In genomic region chr11:70652884-70653344, GRCm38 (mm10) we compare ENCODE assay signal across 8 mouse cellular contexts. TPM values are rescaled to one million over a fixed set of nuclear protein-coding genes. Genes with fewer than 3 reads are reported as not detected.
DNase-seq lines count a peak whose midpoint lies in the region; ATAC-seq and TF ChIP-seq lines count a peak whose summit lies in the region.

No protein-coding gene starts in this region.

- peak overlapping the region; percentile 91 for H3K4me3 ChIP-seq in kidney, postnatal 0 days (replicated peaks; ENCODE audit: low read depth, low read length)
- peak overlapping the region; percentile 64 for H3K4me3 ChIP-seq in embryonic facial prominence, embryonic 14.5 days (ENCODE audit: low read depth, low read length)
- peak overlapping the region; percentile 100 for H3K4me3 ChIP-seq in limb, embryonic 11.5 days (ENCODE audit: low read depth, low read length)
- peak overlapping the region; percentile 100 for H3K4me3 ChIP-seq in neural tube, embryonic 13.5 days

- H3K9me3 ChIP-seq in kidney, postnatal 0 days (replicated peaks; ENCODE audit: low read length), result no peaks in the 10 kb centered on the region
- H3K9me3 ChIP-seq in embryonic facial prominence, embryonic 14.5 days (ENCODE audit: control insufficient read depth, low read length), result no peaks in the 10 kb centered on the region
- H3K9me3 ChIP-seq in limb, embryonic 11.5 days (ENCODE audit: control insufficient read depth, low read length), result no peaks in the 10 kb centered on the region
- H3K9me3 ChIP-seq in neural tube, embryonic 13.5 days, result no peaks in the 10 kb centered on the region

- 30% methylated on average over 6 of the region's 6 CpGs for WGBS in kidney, postnatal 0 days
- WGBS in embryonic facial prominence, embryonic 14.5 days, result 36% methylated on average over 6 of the region's 6 CpGs
- WGBS in limb, embryonic 11.5 days, result 53% methylated on average over 6 of the region's 6 CpGs
- WGBS in neural tube, embryonic 13.5 days, result 62% methylated on average over 6 of the region's 6 CpGs

- H3K27ac ChIP-seq in kidney, postnatal 0 days, result peak overlapping the region; percentile 99
- H3K27ac ChIP-seq in embryonic facial prominence, embryonic 14.5 days (replicated peaks; ENCODE audit: low read depth, low read length), result peak overlapping the region; percentile 90
- H3K27ac ChIP-seq in limb, embryonic 11.5 days (replicated peaks; ENCODE audit: low read depth, low read length), result peak overlapping the region; percentile 97
- H3K27ac ChIP-seq in neural tube, embryonic 13.5 days (replicated peaks), result peak overlapping the region; percentile 98

- no peak for TF ChIP-seq CTCF in kidney, postnatal 0 days (IDR thresholded peaks at IDR 0.05; ENCODE audit: low read depth)

- peaks cover 29% of the 10 kb centered on the region for H3K4me1 ChIP-seq in kidney, postnatal 0 days (replicated peaks; ENCODE audit: insufficient read depth, low read length)
- peaks cover 31% of the 10 kb centered on the region for H3K4me1 ChIP-seq in embryonic facial prominence, embryonic 14.5 days (ENCODE audit: control insufficient read depth, insufficient read depth, low read length)
- H3K4me1 ChIP-seq in limb, embryonic 11.5 days (ENCODE audit: control insufficient read depth, insufficient read depth, low read length), result peaks cover 44% of the 10 kb centered on the region
- H3K4me1 ChIP-seq in neural tube, embryonic 13.5 days (replicated peaks), result peaks cover 69% of the 10 kb centered on the region

- H3K9ac ChIP-seq in kidney, postnatal 0 days (ENCODE audit: low read depth, low read length), result peak overlapping the region; percentile 98
- peak overlapping the region; percentile 92 for H3K9ac ChIP-seq in embryonic facial prominence, embryonic 14.5 days (ENCODE audit: low read depth, low read length)
- H3K9ac ChIP-seq in limb, embryonic 11.5 days (ENCODE audit: low read length), result peak overlapping the region; percentile 98
- H3K9ac ChIP-seq in neural tube, embryonic 13.5 days, result peak overlapping the region; percentile 98

- peaks cover 38% of the 10 kb centered on the region for H3K36me3 ChIP-seq in kidney, postnatal 0 days (ENCODE audit: insufficient read depth, low read length)
- peaks cover 49% of the 10 kb centered on the region for H3K36me3 ChIP-seq in embryonic facial prominence, embryonic 14.5 days (ENCODE audit: control insufficient read depth, insufficient read depth, low read length)
- H3K36me3 ChIP-seq in limb, embryonic 11.5 days (ENCODE audit: control insufficient read depth, insufficient read depth, low read length), result peaks cover 28% of the 10 kb centered on the region
- peaks cover 42% of the 10 kb centered on the region for H3K36me3 ChIP-seq in neural tube, embryonic 13.5 days

- no peaks in the 10 kb centered on the region for H3K27me3 ChIP-seq in kidney, postnatal 0 days (ENCODE audit: insufficient read depth, low read length)
- no peaks in the 10 kb centered on the region for H3K27me3 ChIP-seq in embryonic facial prominence, embryonic 14.5 days (replicated peaks; ENCODE audit: control insufficient read depth, insufficient read depth, low read length)
- H3K27me3 ChIP-seq in limb, embryonic 11.5 days (ENCODE audit: control insufficient read depth, insufficient read depth, low read length), result no peaks in the 10 kb centered on the region
- no peaks in the 10 kb centered on the region for H3K27me3 ChIP-seq in neural tube, embryonic 13.5 days

- no peak for ATAC-seq in kidney, postnatal 0 days (replicated peaks; ENCODE audit: low FRiP score, low read depth)
- ATAC-seq in embryonic facial prominence, embryonic 14.5 days (ENCODE audit: low read depth), result no peak
- ATAC-seq in limb, embryonic 11.5 days (ENCODE audit: insufficient number of reproducible peaks, low FRiP score, low TSS enrichment, low read depth), result no peak
- ATAC-seq in neural tube, embryonic 13.5 days (ENCODE audit: low read depth), result no peak
- no peak for ATAC-seq in megakaryocyte progenitor cell, adult 5-6 weeks (replicated peaks; ENCODE audit: poor library complexity)

- no peak for DNase-seq in kidney, postnatal 0 days (ENCODE audit: low spot score)
- DNase-seq in kidney, adult 9 months, result no peak
- DNase-seq in embryonic facial prominence, embryonic 14.5 days (ENCODE audit: low spot score), result no peak
- DNase-seq in limb, embryonic 11.5 days (ENCODE audit: low spot score), result no peak
- DNase-seq in kidney, adult 18-20 months, result no peak
- DNase-seq in cerebellum, adult 18-20 months, result no peak

- H3K4me2 ChIP-seq in kidney, postnatal 0 days (ENCODE audit: low read length), result peak overlapping the region; percentile 90
- peak overlapping the region; percentile 98 for H3K4me2 ChIP-seq in embryonic facial prominence, embryonic 14.5 days (ENCODE audit: low read depth, low read length)
- H3K4me2 ChIP-seq in limb, embryonic 11.5 days (ENCODE audit: low read depth, severe bottlenecking), result peak overlapping the region; percentile 96
- peak overlapping the region; percentile 92 for H3K4me2 ChIP-seq in neural tube, embryonic 13.5 days

RNA-seq across cellular contexts. Expression of gene Pfn1, which starts 1.5 kb away (rescaled TPM):
- 1,513 and 1,569 TPM in 2 replicates for polyA plus RNA-seq in kidney, postnatal 0 days (2015; fragmentation: Nextera tagmentation; extraction: Ambion mirVana)
- 1,605 and 1,712 TPM in 2 replicates for polyA plus RNA-seq in embryonic facial prominence, embryonic 14.5 days (2014; fragmentation: Nextera tagmentation; extraction: Ambion mirVana)
- polyA plus RNA-seq in limb, embryonic 11.5 days (2014; fragmentation: Nextera tagmentation; extraction: Ambion mirVana), result 2,040 and 2,092 TPM in 2 replicates
- 970 and 979 TPM in 2 replicates for polyA plus RNA-seq in neural tube, embryonic 13.5 days (2015; fragmentation: Nextera tagmentation; extraction: Ambion mirVana)
- 1,057 and 1,218 TPM in 2 replicates for total RNA-seq in megakaryocyte progenitor cell, adult 5-6 weeks (2015)
- 491 and 574 TPM in 2 replicates for total RNA-seq in megakaryocyte progenitor cell, adult 5-6 weeks (2017)

RNA-seq across cellular contexts. Expression of gene Eno3, which starts 4.1 kb away (rescaled TPM):
- polyA plus RNA-seq in kidney, postnatal 0 days (2015; fragmentation: Nextera tagmentation; extraction: Ambion mirVana), result 9.7 and 10.0 TPM in 2 replicates
- 165 and 289 TPM in 2 replicates for polyA plus RNA-seq in embryonic facial prominence, embryonic 14.5 days (2014; fragmentation: Nextera tagmentation; extraction: Ambion mirVana)
- 49.4 and 53.3 TPM in 2 replicates for polyA plus RNA-seq in limb, embryonic 11.5 days (2014; fragmentation: Nextera tagmentation; extraction: Ambion mirVana)
- polyA plus RNA-seq in neural tube, embryonic 13.5 days (2015; fragmentation: Nextera tagmentation; extraction: Ambion mirVana), result 9.4 and 14.9 TPM in 2 replicates
- total RNA-seq in megakaryocyte progenitor cell, adult 5-6 weeks (2015), result 4.1 and 6.2 TPM in 2 replicates
- total RNA-seq in megakaryocyte progenitor cell, adult 5-6 weeks (2017), result 7.2 and 9.5 TPM in 2 replicates

RNA-seq across cellular contexts. Expression of gene Slc25a11, which starts 5.6 kb away (rescaled TPM):
- 227 and 239 TPM in 2 replicates for polyA plus RNA-seq in kidney, postnatal 0 days (2015; fragmentation: Nextera tagmentation; extraction: Ambion mirVana)
- polyA plus RNA-seq in embryonic facial prominence, embryonic 14.5 days (2014; fragmentation: Nextera tagmentation; extraction: Ambion mirVana), result 147 and 165 TPM in 2 replicates
- polyA plus RNA-seq in limb, embryonic 11.5 days (2014; fragmentation: Nextera tagmentation; extraction: Ambion mirVana), result 141 and 148 TPM in 2 replicates
- 150 and 153 TPM in 2 replicates for polyA plus RNA-seq in neural tube, embryonic 13.5 days (2015; fragmentation: Nextera tagmentation; extraction: Ambion mirVana)
- total RNA-seq in megakaryocyte progenitor cell, adult 5-6 weeks (2015), result 59.5 and 73.9 TPM in 2 replicates
- 46.6 and 52.7 TPM in 2 replicates for total RNA-seq in megakaryocyte progenitor cell, adult 5-6 weeks (2017)

RNA-seq across cellular contexts. Expression of gene Rnf167, which starts 5.9 kb away (rescaled TPM):
- 109 and 113 TPM in 2 replicates for polyA plus RNA-seq in kidney, postnatal 0 days (2015; fragmentation: Nextera tagmentation; extraction: Ambion mirVana)
- 100 and 105 TPM in 2 replicates for polyA plus RNA-seq in embryonic facial prominence, embryonic 14.5 days (2014; fragmentation: Nextera tagmentation; extraction: Ambion mirVana)
- polyA plus RNA-seq in limb, embryonic 11.5 days (2014; fragmentation: Nextera tagmentation; extraction: Ambion mirVana), result 89.5 and 99.1 TPM in 2 replicates
- polyA plus RNA-seq in neural tube, embryonic 13.5 days (2015; fragmentation: Nextera tagmentation; extraction: Ambion mirVana), result 101 and 106 TPM in 2 replicates
- total RNA-seq in megakaryocyte progenitor cell, adult 5-6 weeks (2015), result 39.3 and 44.8 TPM in 2 replicates
- 30.7 and 37.4 TPM in 2 replicates for total RNA-seq in megakaryocyte progenitor cell, adult 5-6 weeks (2017)

RNA-seq across cellular contexts. Expression of gene Gp1ba, which starts 14.0 kb away (rescaled TPM):
- polyA plus RNA-seq in kidney, postnatal 0 days (2015; fragmentation: Nextera tagmentation; extraction: Ambion mirVana), result 0.16 and 0.19 TPM in 2 replicates
- 0.38 and 0.60 TPM in 2 replicates for polyA plus RNA-seq in embryonic facial prominence, embryonic 14.5 days (2014; fragmentation: Nextera tagmentation; extraction: Ambion mirVana)
- polyA plus RNA-seq in limb, embryonic 11.5 days (2014; fragmentation: Nextera tagmentation; extraction: Ambion mirVana), result 1.2 and 1.3 TPM in 2 replicates
- polyA plus RNA-seq in neural tube, embryonic 13.5 days (2015; fragmentation: Nextera tagmentation; extraction: Ambion mirVana), result 0.14 and 0.45 TPM in 2 replicates
- 0.66 and 2.3 TPM in 2 replicates for total RNA-seq in megakaryocyte progenitor cell, adult 5-6 weeks (2015)
- 0.08 and 0.20 TPM in 2 replicates for total RNA-seq in megakaryocyte progenitor cell, adult 5-6 weeks (2017)
